Mouse (Mus musculus): Measurements from ENCODE around the gene Gm5799. TPM values are rescaled to one million over a fixed set of nuclear protein-coding genes. Genes with fewer than 3 reads are reported as not detected.

The Gm5799 gene
- polyA plus RNA-seq, 1 experiment from 2014 or later, result not detected

Other genes with a start within 250 kb of the Gm5799 start
- gene Gm8127, start 249.7 kb upstream of the Gm5799 start, polyA plus RNA-seq (2015; fragmentation: Nextera tagmentation; extraction: Ambion mirVana), result not detected in 2 replicates
- gene 1700001F09Rik, start 195.8 kb upstream of the Gm5799 start, polyA plus RNA-seq (2015; fragmentation: Nextera tagmentation; extraction: Ambion mirVana), result not detected in 2 replicates
- gene Gm8138, start 127.2 kb upstream of the Gm5799 start, polyA plus RNA-seq (2015; fragmentation: Nextera tagmentation; extraction: Ambion mirVana), result not detected in 2 replicates
- not detected in 2 replicates for gene Gm17654, start 35.6 kb downstream of the Gm5799 start, polyA plus RNA-seq (2015; fragmentation: Nextera tagmentation; extraction: Ambion mirVana)
- gene Gm10375, start 64.4 kb downstream of the Gm5799 start, polyA plus RNA-seq (2015; fragmentation: Nextera tagmentation; extraction: Ambion mirVana), result not detected in 2 replicates
- not detected in 2 replicates for gene Gm8165, start 133.6 kb downstream of the Gm5799 start, polyA plus RNA-seq (2015; fragmentation: Nextera tagmentation; extraction: Ambion mirVana)
- 0.31 and 0.73 TPM in 2 replicates for gene Gm7324, start 154.3 kb downstream of the Gm5799 start, polyA plus RNA-seq (2015; fragmentation: Nextera tagmentation; extraction: Ambion mirVana)
- gene Gm16506, start 183.9 kb downstream of the Gm5799 start, polyA plus RNA-seq (2015; fragmentation: Nextera tagmentation; extraction: Ambion mirVana), result not detected in 2 replicates
- gene Gm6526, start 204.3 kb downstream of the Gm5799 start, polyA plus RNA-seq (2015; fragmentation: Nextera tagmentation; extraction: Ambion mirVana), result not detected in 2 replicates
- gene Gm8180, start 241.2 kb downstream of the Gm5799 start, polyA plus RNA-seq (2015; fragmentation: Nextera tagmentation; extraction: Ambion mirVana), result not detected in 2 replicates